Mouse (Mus musculus) right cerebral cortex, postnatal 25 days (tissue): ENCODE measurements around the gene Cav1.

ENCODE experiments used
- DNase-seq: peaks from one replicate; pipeline ENCODE4 v3.0.0; 2022

Gene Cav1

GRCm38 (mm10) chr6:17317944-17318343, 11.8 kb downstream of the Cav1 start:
- DNase-seq, result no peak

DNA sequence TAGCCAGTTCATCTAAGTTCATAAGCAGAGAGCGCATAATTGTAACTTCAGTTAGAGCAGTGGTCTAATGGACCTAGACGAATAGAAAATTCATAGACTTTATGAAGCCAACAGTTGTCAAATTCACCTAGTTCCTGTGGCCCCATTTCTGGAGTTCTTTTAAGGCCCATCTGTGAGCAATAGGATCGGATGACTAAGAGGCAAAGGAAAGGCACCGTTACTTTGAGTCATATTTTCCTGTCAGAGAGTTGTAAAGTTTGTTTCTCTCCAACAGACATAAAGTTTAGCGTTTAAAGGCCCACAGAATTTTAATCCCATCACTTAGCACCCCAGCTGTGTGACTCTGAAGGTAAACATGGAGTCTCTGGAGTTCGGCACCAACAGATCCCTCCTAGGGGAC, 15.8 kb downstream of the Cav1 start:
- no peak for DNase-seq

DNA sequence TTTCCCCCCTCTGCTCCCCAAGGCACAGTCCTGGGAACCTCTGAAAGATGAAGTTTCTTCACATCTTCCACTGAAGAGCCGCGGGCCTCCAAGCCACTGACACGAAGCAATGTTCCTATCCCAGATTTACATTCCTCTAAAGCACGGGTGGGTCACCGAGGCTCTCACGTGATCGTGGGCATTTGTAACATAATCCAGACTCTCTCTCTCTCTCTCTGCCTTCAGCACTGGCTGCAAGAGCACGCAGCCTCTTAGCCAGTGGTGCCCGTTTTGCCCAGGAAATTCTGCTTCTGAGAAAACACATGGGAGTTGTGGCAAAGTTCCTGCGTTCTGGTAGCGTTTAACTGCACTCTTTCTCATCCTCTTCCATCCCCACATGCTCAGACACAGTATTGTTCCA, 21.1 kb downstream of the Cav1 start:
- DNase-seq, result no peak

DNA sequence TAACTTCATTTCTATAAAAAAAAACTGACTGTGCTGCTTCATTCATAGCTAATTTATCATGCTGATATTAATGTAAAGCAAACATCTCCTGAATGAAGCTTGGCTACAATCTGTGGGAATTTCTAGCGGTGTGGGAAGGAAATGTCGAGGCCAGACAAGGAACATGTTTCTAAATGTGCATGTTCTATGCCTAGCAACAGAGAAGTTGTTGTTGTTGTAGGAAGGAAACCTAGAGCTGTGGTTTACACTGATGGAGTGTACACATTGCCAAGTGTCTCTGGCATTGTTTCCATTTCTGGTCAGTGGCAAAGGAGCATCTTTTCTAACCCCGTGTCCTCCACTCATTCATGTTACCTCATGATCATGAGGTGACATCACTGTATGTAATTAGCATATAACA, 23.7 kb downstream of the Cav1 start:
- no peak for DNase-seq

GRCm38 (mm10) chr6:17337724-17338123, 31.6 kb downstream of the Cav1 start:
- DNase-seq, result no peak

DNA sequence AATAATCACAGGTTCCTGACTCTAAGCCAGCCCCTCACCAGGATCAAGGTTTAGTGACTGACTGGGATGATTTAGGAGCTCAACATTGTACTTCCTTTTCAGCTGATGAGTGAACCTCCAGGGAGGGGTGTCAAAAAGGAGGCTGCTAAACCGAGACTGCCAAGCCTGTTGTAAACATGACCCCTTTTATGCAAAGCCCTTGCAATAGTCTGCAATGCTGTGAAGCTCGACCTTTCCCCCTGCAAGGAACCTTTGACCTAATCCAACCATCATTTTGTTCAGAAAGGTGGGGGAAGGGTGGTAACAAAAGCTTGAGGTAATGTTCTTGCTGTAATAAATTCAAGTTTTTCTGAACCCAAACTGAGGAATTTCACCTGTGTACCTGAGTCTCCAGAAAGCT, 34.3 kb downstream of the Cav1 start:
- DNase-seq, result no peak

DNA sequence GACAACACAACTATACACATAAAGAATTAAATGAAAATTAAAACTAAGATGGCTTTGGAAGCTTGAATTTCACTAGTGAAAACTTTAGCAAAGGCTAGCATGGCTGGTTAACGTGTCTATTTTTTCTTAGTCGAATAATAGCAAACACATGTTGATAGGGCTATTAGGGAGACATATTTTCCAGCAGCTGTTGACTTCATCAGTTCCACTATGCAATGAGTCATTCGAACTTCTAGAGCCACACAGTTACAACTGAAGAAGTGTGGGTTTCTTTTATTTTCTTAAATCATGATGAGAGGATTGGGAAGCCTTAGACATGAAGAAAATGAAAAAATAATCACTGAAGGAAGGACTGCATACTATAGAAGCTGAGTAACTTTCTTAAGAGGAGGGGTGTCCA, 41.9 kb downstream of the Cav1 start:
- DNase-seq, result no peak

GRCm38 (mm10) chr6:17350803-17351202, 44.7 kb downstream of the Cav1 start:
- no peak for DNase-seq

DNA sequence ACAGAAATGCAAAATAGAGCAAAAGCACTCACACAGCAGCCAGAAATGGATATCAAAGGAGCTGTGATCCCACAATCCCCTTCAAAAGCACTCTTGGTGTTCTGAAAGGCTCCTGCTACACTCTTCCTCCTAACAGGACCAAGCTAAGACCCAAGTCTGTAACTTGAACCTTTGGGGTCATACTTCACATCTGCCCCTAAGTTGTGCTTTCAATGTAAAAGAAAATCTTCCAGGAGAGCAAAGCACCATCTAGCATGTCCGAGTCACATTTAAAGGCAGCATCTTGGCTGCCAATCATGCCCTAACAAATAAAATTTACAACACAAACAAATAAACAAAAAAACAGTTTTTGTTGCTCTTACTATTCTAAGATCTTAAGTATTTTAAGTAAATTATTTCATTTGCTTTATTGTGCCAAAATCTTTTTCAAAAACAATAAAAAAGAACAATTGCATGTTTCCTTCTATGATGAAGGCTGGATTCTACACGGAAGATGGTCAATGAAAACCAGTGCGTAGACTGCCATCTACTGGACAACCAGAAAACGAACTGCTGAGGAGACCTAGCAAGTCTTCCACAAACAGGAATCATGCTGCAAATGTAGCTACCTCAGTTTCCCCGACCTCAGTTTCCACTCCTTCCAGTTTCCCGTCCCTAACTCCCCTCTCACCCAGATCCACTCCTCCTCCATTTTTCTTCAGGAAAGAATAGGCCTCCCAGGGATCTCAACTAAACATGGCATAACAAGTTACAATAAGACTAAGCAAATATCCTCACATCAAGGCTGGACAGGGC, 53.0 kb downstream of the Cav1 start:
- DNase-seq, result peak; percentile 19

- DNase-seq, result no peak
Observed at GRCm38 (mm10) chr6:17362771-17363170, 56.6 kb downstream of the Cav1 start.

GRCm38 (mm10) chr6:17363446-17364179, 57.5 kb downstream of the Cav1 start:
- no peak for DNase-seq

DNA sequence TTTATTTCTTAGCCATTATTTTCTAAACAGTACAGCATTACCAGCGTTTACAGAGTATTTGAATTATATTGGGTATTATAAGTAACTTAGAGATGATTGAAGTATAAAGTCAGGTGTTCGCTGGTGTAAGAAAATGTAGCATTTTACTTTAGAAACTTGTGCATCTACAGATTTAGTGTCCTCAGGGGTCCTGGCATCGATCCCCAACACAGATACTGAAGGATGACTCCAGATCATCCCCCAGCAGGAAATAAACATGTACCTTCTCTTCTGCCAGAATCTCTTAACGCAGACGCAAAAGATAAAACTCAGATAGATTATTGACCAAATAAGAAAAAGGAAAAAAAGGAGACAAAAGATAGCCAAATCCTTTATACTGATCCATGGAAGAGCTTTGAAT, 68.2 kb downstream of the Cav1 start:
- no peak for DNase-seq

DNA sequence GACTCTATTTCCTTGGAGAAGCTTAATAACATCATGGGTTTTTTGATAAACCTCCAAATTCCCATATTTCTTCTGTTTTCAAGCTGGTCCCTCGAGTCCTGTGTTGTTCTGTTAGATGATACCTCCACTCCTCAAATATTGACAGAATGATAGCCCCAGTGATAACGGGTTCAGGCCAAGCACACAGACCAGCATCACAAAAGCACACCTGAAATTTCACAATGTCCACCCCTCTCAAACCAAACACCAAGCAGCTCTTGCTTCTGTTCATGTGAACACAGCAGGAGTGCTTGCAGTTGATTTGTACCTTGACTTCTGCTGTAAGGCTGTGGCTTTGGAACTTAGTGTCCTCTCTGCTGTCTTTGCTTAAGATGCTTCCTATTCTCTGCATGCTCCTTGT, 71.2 kb downstream of the Cav1 start:
- DNase-seq, result no peak

DNA sequence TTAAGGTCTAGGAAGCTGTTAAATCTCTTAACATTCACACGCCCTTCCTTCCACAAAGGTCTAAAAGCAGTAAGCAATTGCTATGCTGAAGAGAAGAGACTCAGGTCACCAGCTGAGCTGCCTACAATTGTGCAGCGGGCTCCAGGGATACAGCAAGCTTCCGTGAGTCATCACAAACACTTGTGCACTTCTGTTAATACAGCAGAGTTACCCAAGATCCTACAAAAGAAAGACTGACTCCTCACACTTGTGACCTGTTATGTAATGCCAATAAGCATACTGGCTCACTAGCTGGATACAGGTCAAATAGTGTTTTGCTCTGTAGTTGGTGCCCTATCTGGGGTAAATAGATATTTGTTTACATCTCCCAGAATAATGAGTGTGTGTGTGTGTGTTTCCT, 74.0 kb downstream of the Cav1 start:
- no peak for DNase-seq

DNA sequence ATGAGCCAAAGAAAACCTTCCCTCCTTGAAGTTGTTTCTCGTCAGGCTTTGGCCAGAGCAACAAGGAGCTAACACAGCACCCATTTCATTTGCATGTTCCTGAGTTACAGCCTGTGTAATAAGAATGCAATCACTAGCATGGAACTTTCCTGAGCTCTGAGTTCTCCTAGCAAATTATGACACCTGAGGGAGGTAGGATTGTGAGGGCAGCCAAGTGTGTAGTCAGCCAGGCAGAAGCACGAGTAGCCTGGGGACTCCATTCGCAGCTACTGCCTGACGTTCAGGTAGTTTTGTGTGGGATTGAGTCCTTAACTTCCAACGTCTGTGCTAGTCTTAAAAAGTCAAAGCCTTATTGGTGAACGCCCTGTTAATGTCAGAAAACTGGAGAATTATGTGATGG, 75.6 kb downstream of the Cav1 start:
- no peak for DNase-seq

- no peak for DNase-seq
Observed at GRCm38 (mm10) chr6:17385531-17385930, 79.4 kb downstream of the Cav1 start.

GRCm38 (mm10) chr6:17387991-17388710, 82.0 kb downstream of the Cav1 start:
- DNase-seq, result peak; percentile 13
